ENCODE assay signal across 8 mouse cellular contexts in the genomic region with DNA sequence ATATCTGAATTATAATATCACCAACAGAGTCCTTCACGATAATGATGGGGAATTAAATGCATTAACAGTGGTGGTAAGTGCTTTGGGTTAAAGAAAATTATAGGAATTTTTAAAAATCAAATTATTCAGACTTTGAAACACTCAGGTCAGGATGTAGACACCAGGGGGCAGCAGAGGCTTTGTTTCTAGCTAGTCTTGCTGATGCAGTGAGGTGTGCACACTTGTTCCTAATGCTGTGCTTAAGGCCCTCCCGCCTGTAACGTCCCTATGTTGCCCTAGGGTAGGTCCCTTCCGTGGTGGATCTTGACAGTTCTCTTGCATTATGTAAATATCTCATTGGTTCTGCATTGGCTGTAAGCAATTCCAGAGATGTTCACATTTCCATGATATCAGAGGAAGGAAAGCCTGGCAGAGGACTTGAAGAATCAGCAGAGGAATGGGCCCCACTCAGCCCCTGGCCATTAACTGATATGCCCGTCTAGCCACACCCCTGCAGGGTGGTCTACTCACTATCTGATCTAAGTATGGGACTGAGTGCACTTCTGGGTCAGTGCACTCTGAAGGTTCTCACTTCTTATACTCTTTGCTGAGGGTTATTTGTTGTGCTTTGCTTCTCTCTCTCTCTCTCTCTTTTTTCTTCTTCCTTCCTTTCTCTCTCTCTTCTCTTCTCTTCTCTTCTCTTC. TPM values are rescaled to one million over a fixed set of nuclear protein-coding genes. Genes with fewer than 3 reads are reported as not detected.
DNase-seq lines count a peak whose midpoint lies in the region; ATAC-seq and TF ChIP-seq lines count a peak whose summit lies in the region.

No protein-coding gene starts in this region.

- no peaks in the 10 kb centered on the region for H3K9me3 ChIP-seq in forebrain, postnatal 0 days (ENCODE audit: low read length)
- no peaks in the 10 kb centered on the region for H3K9me3 ChIP-seq in liver, embryonic 16.5 days (replicated peaks; ENCODE audit: control insufficient read depth, low read length)
- H3K9me3 ChIP-seq in neural tube, embryonic 14.5 days (ENCODE audit: control insufficient read depth, low read length) = no peaks in the 10 kb centered on the region

- no peak for TF ChIP-seq POLR2A in cerebellum, adult 2 months (IDR thresholded peaks at IDR 0.05; ENCODE audit: borderline replicate concordance, insufficient read depth, low read length)
- TF ChIP-seq POLR2A in kidney, adult 2 months (IDR thresholded peaks at IDR 0.05; ENCODE audit: low read depth, low read length) = no peak

- no peak overlapping the region for H3K4me2 ChIP-seq in forebrain, postnatal 0 days (ENCODE audit: low read depth)
- H3K4me2 ChIP-seq in liver, embryonic 16.5 days (ENCODE audit: low read depth, low read length) = no peak overlapping the region
- H3K4me2 ChIP-seq in neural tube, embryonic 14.5 days (ENCODE audit: low read depth, low read length) = no peak overlapping the region

- no peaks in the 10 kb centered on the region for H3K4me1 ChIP-seq in cerebellum, adult 2 months (ENCODE audit: control insufficient read depth, insufficient read depth, low read length)
- H3K4me1 ChIP-seq in forebrain, postnatal 0 days (ENCODE audit: insufficient read depth) = no peaks in the 10 kb centered on the region
- no peaks in the 10 kb centered on the region for H3K4me1 ChIP-seq in kidney, adult 2 months (ENCODE audit: control insufficient read depth, insufficient read depth, low read length)
- no peaks in the 10 kb centered on the region for H3K4me1 ChIP-seq in liver, embryonic 16.5 days (ENCODE audit: control insufficient read depth, low read depth, low read length)
- no peaks in the 10 kb centered on the region for H3K4me1 ChIP-seq in neural tube, embryonic 14.5 days (ENCODE audit: control insufficient read depth, insufficient read depth, low read length)

- no peaks in the 10 kb centered on the region for H3K27me3 ChIP-seq in cerebellum, adult 2 months (ENCODE audit: control insufficient read depth, insufficient read depth, low read length)
- H3K27me3 ChIP-seq in forebrain, postnatal 0 days (ENCODE audit: insufficient read depth, low read length) = no peaks in the 10 kb centered on the region; the same call in 1 of the 2 replicates
- H3K27me3 ChIP-seq in kidney, adult 2 months (replicated peaks; ENCODE audit: control insufficient read depth, insufficient read depth, low read length) = no peaks in the 10 kb centered on the region; the same call in 1 of the 2 replicates
- peaks cover 4% of the 10 kb centered on the region; the same call in 1 of the 2 replicates for H3K27me3 ChIP-seq in liver, embryonic 16.5 days (ENCODE audit: control insufficient read depth, insufficient read depth, low read depth, low read length)
- 0 out of 2 replicates have a peak, but pooled peaks cover 2% of the 10 kb centered on the region for H3K27me3 ChIP-seq in neural tube, embryonic 14.5 days (ENCODE audit: control insufficient read depth, insufficient read depth, low read length)

- DNase-seq in B cell, adult 2 months = peak; percentile 84 to 86
- DNase-seq in MN1 (ENCODE audit: low spot score) = peak; percentile 64
- DNase-seq in cerebellum, adult 2 months = peak; percentile 40 to 64
- DNase-seq in forebrain, postnatal 0 days = peak; percentile 82
- DNase-seq in kidney, adult 2 months = peak; percentile 70
- DNase-seq in thymus, postnatal 36 days = peak; percentile 55 to 67

- H3K36me3 ChIP-seq in forebrain, postnatal 0 days (ENCODE audit: insufficient read depth) = no peaks in the 10 kb centered on the region
- H3K36me3 ChIP-seq in kidney, adult 2 months (ENCODE audit: control insufficient read depth, insufficient read depth, low read length) = no peaks in the 10 kb centered on the region
- no peaks in the 10 kb centered on the region for H3K36me3 ChIP-seq in liver, embryonic 16.5 days (ENCODE audit: control insufficient read depth, insufficient read depth)
- no peaks in the 10 kb centered on the region for H3K36me3 ChIP-seq in neural tube, embryonic 14.5 days (ENCODE audit: control insufficient read depth, insufficient read depth, low read length)

- peak; percentile 71 for ATAC-seq in forebrain, postnatal 0 days
- ATAC-seq in liver, embryonic 16.5 days (ENCODE audit: low read depth) = 0 out of 2 replicates have a peak, but pooled peaks have one; percentile 21
- ATAC-seq in neural tube, embryonic 14.5 days (ENCODE audit: low read depth) = peak; percentile 71; the same call in 1 of the 2 replicates

- H3K4me3 ChIP-seq in cerebellum, adult 2 months (replicated peaks; ENCODE audit: insufficient read depth, low read depth, low read length) = no peak overlapping the region
- H3K4me3 ChIP-seq in forebrain, postnatal 0 days (ENCODE audit: low read depth, low read length) = no peak overlapping the region
- no peak overlapping the region for H3K4me3 ChIP-seq in kidney, adult 2 months (ENCODE audit: insufficient read depth, low read depth, low read length)
- H3K4me3 ChIP-seq in liver, embryonic 16.5 days (ENCODE audit: low read depth, low read length) = no peak overlapping the region
- no peak overlapping the region for H3K4me3 ChIP-seq in neural tube, embryonic 14.5 days (ENCODE audit: low read depth, low read length)

- H3K27ac ChIP-seq in cerebellum, adult 2 months (ENCODE audit: insufficient read depth, low read length) = no peak overlapping the region
- H3K27ac ChIP-seq in forebrain, postnatal 0 days (ENCODE audit: low read depth, low read length) = no peak overlapping the region
- H3K27ac ChIP-seq in kidney, adult 2 months (ENCODE audit: insufficient read depth, low read depth, low read length) = no peak overlapping the region
- no peak overlapping the region for H3K27ac ChIP-seq in liver, embryonic 16.5 days (ENCODE audit: low read length)
- H3K27ac ChIP-seq in neural tube, embryonic 14.5 days (ENCODE audit: low read depth, low read length) = no peak overlapping the region

- no peak overlapping the region for H3K9ac ChIP-seq in forebrain, postnatal 0 days
- no peak overlapping the region for H3K9ac ChIP-seq in liver, embryonic 16.5 days (ENCODE audit: low read depth, low read length)
- H3K9ac ChIP-seq in neural tube, embryonic 14.5 days (replicated peaks; ENCODE audit: low read depth, low read length) = no peak overlapping the region

- TF ChIP-seq CTCF in cerebellum, adult 2 months (IDR thresholded peaks at IDR 0.05; ENCODE audit: borderline replicate concordance, insufficient read depth, low read depth, low read length) = peak; percentile 72
- peak; percentile 81 for TF ChIP-seq CTCF in forebrain, postnatal 0 days (IDR thresholded peaks at IDR 0.05; ENCODE audit: low read depth)
- TF ChIP-seq CTCF in kidney, adult 2 months (conservative IDR thresholded peaks at IDR 0.05; ENCODE audit: insufficient read depth, insufficient read length, low read depth, low read length) = peak; percentile 70

- 13% methylated on average over 5 of the region's 5 CpGs for WGBS in cerebellum, adult 2 months
- WGBS in forebrain, postnatal 0 days = 18% methylated on average over 5 of the region's 5 CpGs
- 11% methylated on average over 5 of the region's 5 CpGs for WGBS in kidney, adult 2 months
- 14% methylated on average over 5 of the region's 5 CpGs for WGBS in liver, embryonic 16.5 days (ENCODE audit: insufficient replicate concordance)
- WGBS in neural tube, embryonic 14.5 days = 22% methylated on average over 5 of the region's 5 CpGs

RNA-seq across cellular contexts. Expression of gene Cdadc1, which starts 8.1 kb away (rescaled TPM):
- polyA plus RNA-seq in cerebellum, adult 2 months (2012; rRNA removed) = 38.6 and 39.0 TPM in 2 replicates
- 5.1 and 8.8 TPM in 2 replicates for total RNA-seq in forebrain, postnatal 0 days (2014; rRNA removed)
- polyA plus RNA-seq in forebrain, postnatal 0 days (2015; fragmentation: Nextera tagmentation; extraction: Ambion mirVana) = 33.8 and 34.6 TPM in 2 replicates
- polyA plus RNA-seq in kidney, adult 2 months (2012; rRNA removed) = 6.1 and 10.8 TPM in 2 replicates
- 16.2 and 16.7 TPM in 2 replicates for polyA plus RNA-seq in liver, embryonic 16.5 days (2015; fragmentation: Nextera tagmentation; extraction: Ambion mirVana)
- 38.3 and 40.3 TPM in 2 replicates for polyA plus RNA-seq in neural tube, embryonic 14.5 days (2014; fragmentation: Nextera tagmentation; extraction: Ambion mirVana)

RNA-seq across cellular contexts. Expression of gene Shisa2, which starts 19.3 kb away (rescaled TPM):
- polyA plus RNA-seq in cerebellum, adult 2 months (2012; rRNA removed) = 2.6 and 3.1 TPM in 2 replicates
- total RNA-seq in forebrain, postnatal 0 days (2014; rRNA removed) = 11.8 and 12.6 TPM in 2 replicates
- polyA plus RNA-seq in forebrain, postnatal 0 days (2015; fragmentation: Nextera tagmentation; extraction: Ambion mirVana) = 5.2 and 7.1 TPM in 2 replicates
- polyA plus RNA-seq in kidney, adult 2 months (2012; rRNA removed) = 3.2 and 3.5 TPM in 2 replicates
- polyA plus RNA-seq in liver, embryonic 16.5 days (2015; fragmentation: Nextera tagmentation; extraction: Ambion mirVana) = 0.37 and 0.39 TPM in 2 replicates
- 4.0 and 4.6 TPM in 2 replicates for polyA plus RNA-seq in neural tube, embryonic 14.5 days (2014; fragmentation: Nextera tagmentation; extraction: Ambion mirVana)

Comparison
In these comparisons a context has a peak if more than half of its experiments do, and no peak if none do; other contexts are left out.
1. ATAC-seq: peak in every context shown above with its lines; median percentile 71 in forebrain, postnatal 0 days; 71 in neural tube, embryonic 14.5 days; 21 in liver, embryonic 16.5 days.